Mouse (Mus musculus) midbrain, embryonic 15.5 days (tissue): Measurements from ENCODE around the gene Rims1. TPM values are rescaled to one million over a fixed set of nuclear protein-coding genes. Genes with fewer than 3 reads are reported as not detected.

ENCODE experiments used
- ATAC-seq: fragments of 200-750 bp; cut with Nextera tagmentation; replicated peaks from 2 replicates; pipeline ENCODE4 v1.8.0; 2017; ENCODE audit warnings: moderate TSS enrichment
- H3K27ac ChIP-seq: fragments of 300-500 bp; sonication (generic); 2 replicates; pipeline ENCODE4 v1.5.1; 2015; ENCODE audit warnings: mild to moderate bottlenecking, inconsistent platforms
- H3K27me3 ChIP-seq: fragments of 300-500 bp; sonication (generic); replicated peaks from 2 replicates; pipeline ENCODE4 v1.6.1; 2015; ENCODE audit warnings: inconsistent platforms
- H3K36me3 ChIP-seq: fragments of 300-500 bp; sonication (generic); replicated peaks from 2 replicates; pipeline ENCODE4 v1.6.1; 2015; ENCODE audit warnings: inconsistent platforms
- H3K4me1 ChIP-seq: fragments of 300-500 bp; sonication (generic); 2 replicates; pipeline ENCODE4 v1.6.1; 2015; ENCODE audit warnings: inconsistent platforms
- H3K4me2 ChIP-seq: fragments of 300-500 bp; sonication (generic); 2 replicates; pipeline ENCODE4 v1.6.1; 2015; ENCODE audit warnings: inconsistent platforms, mild to moderate bottlenecking, moderate library complexity
- H3K4me3 ChIP-seq: fragments of 300-500 bp; sonication (generic); 2 replicates; pipeline ENCODE4 v1.5.1; 2015; ENCODE audit warnings: mild to moderate bottlenecking, inconsistent platforms
- H3K9ac ChIP-seq: fragments of 300-500 bp; sonication (generic); 2 replicates; pipeline ENCODE4 v1.6.1; 2015; ENCODE audit warnings: mild to moderate bottlenecking, inconsistent platforms
- H3K9me3 ChIP-seq: fragments of 300-500 bp; sonication (generic); 2 replicates; pipeline ENCODE4 v1.6.1; 2016; ENCODE audit warnings: inconsistent platforms
- WGBS: fragments of 180-500 bp; shearing (Covaris S2); methylation state at CpG from one replicate; pipeline ENCODE4 v1.1.7; 2015; ENCODE audit warnings: mixed read lengths; 5-methylcytosine and 5-hydroxymethylcytosine counted together
- polyA plus RNA-seq: library from polyadenylated mRNA; unstranded; fragments of >200 nt; fragmentation: Nextera tagmentation; extraction: Ambion mirVana; gene quantifications from 2 replicates; pipeline ENCODE4 v1.2.1, GENCODE M21; 2015

Gene Rims1
- polyA plus RNA-seq, 1 experiment from 2014 or later = 20.1 TPM

DNA sequence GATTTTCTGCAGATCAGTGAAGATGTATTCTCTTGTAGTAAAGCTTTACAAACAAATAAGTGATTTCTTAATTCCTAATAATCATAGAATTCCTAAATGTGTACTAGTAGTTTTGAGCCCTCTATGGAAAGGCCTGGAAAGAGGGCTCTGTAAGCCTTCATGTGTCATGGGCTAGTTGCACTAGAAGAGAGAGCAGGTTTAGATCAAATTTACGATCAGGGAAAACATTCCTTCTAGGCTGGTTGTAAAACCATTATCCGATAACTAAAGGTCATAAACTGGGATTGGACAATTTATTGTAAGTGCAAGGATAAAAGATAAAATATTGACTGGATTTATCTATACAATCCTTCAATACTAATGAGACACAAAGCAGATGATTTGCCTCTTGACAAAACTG is 512.5 kb downstream of the Rims1 start:
- Histone ChIP-seq H3K4me2 (no peak overlapping the region), H3K4me3 (no peak overlapping the region), H3K9ac (no peak overlapping the region), H3K4me1 (0 out of 2 replicates have a peak, but pooled peaks cover 2% of the 10 kb centered on the region), H3K9me3 (no peaks in the 10 kb centered on the region), H3K36me3 (no peaks in the 10 kb centered on the region), H3K27ac (no peak overlapping the region), H3K27me3 (no peaks in the 10 kb centered on the region)
- 76% methylated on average over 2 of the region's 2 CpGs for WGBS
- no peak for ATAC-seq

- Histone ChIP-seq H3K4me3 (no peak overlapping the region), H3K4me1 (no peaks in the 10 kb centered on the region), H3K27ac (no peak overlapping the region), H3K9ac (no peak overlapping the region), H3K9me3 (no peaks in the 10 kb centered on the region), H3K4me2 (no peak overlapping the region), H3K27me3 (no peaks in the 10 kb centered on the region), H3K36me3 (no peaks in the 10 kb centered on the region)
- WGBS = 39% methylated on average over 2 of the region's 2 CpGs
- 0 out of 2 replicates have a peak, but pooled peaks have one; percentile 60 for ATAC-seq
Observed at GRCm38 (mm10) chr1:22286807-22287206, 519.0 kb downstream of the Rims1 start.

- no peak for ATAC-seq
- Histone ChIP-seq H3K36me3 (no peaks in the 10 kb centered on the region), H3K9me3 (no peaks in the 10 kb centered on the region), H3K9ac (no peak overlapping the region), H3K4me2 (no peak overlapping the region), H3K27ac (no peak overlapping the region), H3K4me1 (no peaks in the 10 kb centered on the region), H3K4me3 (no peak overlapping the region), H3K27me3 (no peaks in the 10 kb centered on the region)
- WGBS = 97% methylated on average over 1 of the region's 1 CpGs
Observed at GRCm38 (mm10) chr1:22279954-22280353, 525.8 kb downstream of the Rims1 start.

DNA sequence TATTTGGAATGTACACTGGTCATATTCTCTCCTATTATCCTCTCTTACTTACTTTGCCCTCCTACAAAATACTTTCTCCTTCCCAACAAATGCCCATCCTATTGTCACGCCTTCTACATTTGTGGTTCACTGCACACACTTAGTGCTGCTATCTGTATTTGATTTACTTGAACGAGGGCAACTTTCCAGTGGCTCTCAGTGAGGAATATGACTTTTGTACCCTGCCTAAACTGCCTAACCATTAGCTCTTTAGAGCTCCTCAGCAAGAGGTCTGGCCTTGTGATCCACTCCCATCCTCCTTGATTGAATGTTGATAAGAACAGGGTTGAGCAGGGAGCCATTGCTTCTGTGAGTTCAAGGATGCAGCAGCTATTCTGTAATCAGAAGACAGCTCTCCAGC is 531.7 kb downstream of the Rims1 start:
- no peak for ATAC-seq
- no peak overlapping the region for H3K9ac ChIP-seq
- H3K27me3 ChIP-seq = no peaks in the 10 kb centered on the region
- H3K4me1 ChIP-seq = no peaks in the 10 kb centered on the region
- no peak overlapping the region for H3K4me2 ChIP-seq
- no peak overlapping the region for H3K4me3 ChIP-seq
- H3K27ac ChIP-seq = no peak overlapping the region
- no peaks in the 10 kb centered on the region for H3K36me3 ChIP-seq
- no peaks in the 10 kb centered on the region for H3K9me3 ChIP-seq
- WGBS = 59% methylated on average over 2 of the region's 2 CpGs

- H3K4me2 ChIP-seq = no peak overlapping the region
- no peak overlapping the region for H3K9ac ChIP-seq
- no peak overlapping the region for H3K27ac ChIP-seq
- WGBS = 64% methylated on average over 5 of the region's 5 CpGs
- peaks cover 11% of the 10 kb centered on the region; the same call in 1 of the 2 replicates for H3K4me1 ChIP-seq
- H3K4me3 ChIP-seq = no peak overlapping the region
- H3K36me3 ChIP-seq = no peaks in the 10 kb centered on the region
- H3K27me3 ChIP-seq = no peaks in the 10 kb centered on the region
- no peaks in the 10 kb centered on the region for H3K9me3 ChIP-seq
- no peak for ATAC-seq
Observed at GRCm38 (mm10) chr1:22270131-22270530, 535.7 kb downstream of the Rims1 start.

- no peak overlapping the region for H3K9ac ChIP-seq
- peaks cover 11% of the 10 kb centered on the region; the same call in 1 of the 2 replicates for H3K4me1 ChIP-seq
- 38% methylated on average over 15 of the region's 15 CpGs for WGBS
- no peaks in the 10 kb centered on the region for H3K9me3 ChIP-seq
- H3K4me2 ChIP-seq = no peak overlapping the region
- ATAC-seq = peak; percentile 78
- no peak overlapping the region for H3K4me3 ChIP-seq
- H3K27ac ChIP-seq = no peak overlapping the region
- H3K27me3 ChIP-seq = no peaks in the 10 kb centered on the region
- H3K36me3 ChIP-seq = no peaks in the 10 kb centered on the region
Observed at GRCm38 (mm10) chr1:22268581-22269359, 537.0 kb downstream of the Rims1 start.

- no peak overlapping the region for H3K27ac ChIP-seq
- no peaks in the 10 kb centered on the region for H3K27me3 ChIP-seq
- no peaks in the 10 kb centered on the region for H3K9me3 ChIP-seq
- no peak overlapping the region for H3K4me3 ChIP-seq
- H3K36me3 ChIP-seq = no peaks in the 10 kb centered on the region
- no peak overlapping the region for H3K9ac ChIP-seq
- H3K4me2 ChIP-seq = peak overlapping the region; percentile 14; the same call in 1 of the 2 replicates
- H3K4me1 ChIP-seq = peaks cover 11% of the 10 kb centered on the region; the same call in 1 of the 2 replicates
- 23% methylated on average over 10 of the region's 10 CpGs for WGBS
- ATAC-seq = peak; percentile 90
Observed at GRCm38 (mm10) chr1:22266491-22266890, 539.3 kb downstream of the Rims1 start.

- Histone ChIP-seq H3K4me1 (peaks cover 11% of the 10 kb centered on the region; the same call in 1 of the 2 replicates), H3K9ac (no peak overlapping the region), H3K36me3 (no peaks in the 10 kb centered on the region), H3K27ac (no peak overlapping the region), H3K27me3 (no peaks in the 10 kb centered on the region), H3K4me3 (no peak overlapping the region), H3K9me3 (no peaks in the 10 kb centered on the region), H3K4me2 (no peak overlapping the region)
- WGBS = 66% methylated on average over 3 of the region's 3 CpGs
- ATAC-seq = no peak
Observed at GRCm38 (mm10) chr1:22265528-22265927, 540.3 kb downstream of the Rims1 start.

DNA sequence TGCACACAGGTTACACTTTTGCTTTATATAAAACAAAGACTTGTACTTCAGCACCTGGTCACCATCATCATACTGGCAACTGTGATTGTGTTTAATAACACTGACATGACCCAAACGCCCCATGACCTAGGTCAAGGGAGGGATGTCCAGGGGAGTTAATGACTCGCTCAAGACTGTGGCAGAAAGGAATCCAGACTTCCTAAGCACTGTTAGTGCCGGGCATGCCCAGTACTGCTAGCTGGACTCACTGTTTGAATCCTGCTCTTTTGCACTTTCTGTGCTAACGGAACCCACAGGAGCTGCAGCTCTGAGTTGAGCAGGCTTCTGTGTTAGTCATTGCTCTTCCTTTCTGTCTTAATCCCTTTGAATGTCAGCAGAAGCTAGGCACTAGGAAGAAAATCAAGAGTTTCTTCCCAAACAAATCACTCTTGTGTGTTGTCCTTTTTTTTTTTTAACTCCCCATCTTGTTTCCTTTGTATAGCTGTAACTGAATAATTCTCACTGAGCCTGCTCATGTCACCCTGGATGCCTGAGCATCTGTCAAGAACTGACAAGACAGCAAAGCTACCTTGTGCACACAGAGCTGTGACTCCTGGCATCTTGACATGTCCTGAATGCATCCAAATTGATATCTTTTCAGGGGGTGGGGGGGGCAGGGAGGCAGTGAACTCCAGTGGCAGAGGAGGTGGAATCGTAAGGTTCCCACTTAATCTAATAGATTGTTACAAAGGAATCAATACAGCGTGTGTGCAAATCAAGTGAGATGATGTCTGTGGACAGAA is 543.4 kb downstream of the Rims1 start:
- WGBS = 67% methylated on average over 6 of the region's 6 CpGs
- peaks cover 11% of the 10 kb centered on the region; the same call in 1 of the 2 replicates for H3K4me1 ChIP-seq

DNA sequence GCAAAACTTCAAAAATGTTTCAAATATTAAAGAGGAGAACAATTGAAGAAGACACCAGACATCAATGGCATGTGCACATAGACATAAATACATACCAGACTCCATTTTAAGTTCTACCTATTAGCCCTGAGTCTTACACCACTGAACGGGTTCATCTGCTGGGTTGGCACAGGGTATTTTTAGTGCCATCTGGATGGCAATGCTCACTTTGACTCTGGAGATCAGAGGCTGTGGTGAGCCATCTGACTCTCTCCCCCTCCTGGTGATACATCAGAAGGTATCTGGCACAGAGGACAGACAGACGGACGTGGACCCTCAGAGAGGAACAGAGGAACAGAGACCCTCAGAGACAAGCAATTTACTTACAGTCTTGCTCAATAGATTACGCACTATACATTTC is 544.1 kb downstream of the Rims1 start:
- Histone ChIP-seq H3K9ac (no peak overlapping the region), H3K27ac (no peak overlapping the region), H3K9me3 (no peaks in the 10 kb centered on the region), H3K4me1 (peaks cover 6% of the 10 kb centered on the region; the same call in 1 of the 2 replicates), H3K4me2 (no peak overlapping the region), H3K4me3 (no peak overlapping the region), H3K27me3 (no peaks in the 10 kb centered on the region), H3K36me3 (no peaks in the 10 kb centered on the region)
- 93% methylated on average over 4 of the region's 4 CpGs for WGBS
- no peak for ATAC-seq

More for the DNA sequence above, 543.4 kb downstream of the Rims1 start:
- Histone ChIP-seq H3K36me3 (no peaks in the 10 kb centered on the region), H3K4me2 (no peak overlapping the region), H3K4me3 (no peak overlapping the region), H3K27ac (no peak overlapping the region), H3K27me3 (no peaks in the 10 kb centered on the region), H3K9ac (no peak overlapping the region), H3K9me3 (no peaks in the 10 kb centered on the region)
- ATAC-seq = no peak

- H3K36me3 ChIP-seq = no peaks in the 10 kb centered on the region
Observed at GRCm38 (mm10) chr1:22260291-22260690, 545.5 kb downstream of the Rims1 start.

GRCm38 (mm10) chr1:22258356-22258755 is 547.4 kb downstream of the Rims1 start:
- no peaks in the 10 kb centered on the region for H3K4me1 ChIP-seq
- H3K9ac ChIP-seq = no peak overlapping the region
- no peak overlapping the region for H3K4me3 ChIP-seq
- no peaks in the 10 kb centered on the region for H3K9me3 ChIP-seq
- ATAC-seq = no peak
- WGBS = 85% methylated on average over 4 of the region's 4 CpGs
- no peak overlapping the region for H3K4me2 ChIP-seq
- H3K27ac ChIP-seq = no peak overlapping the region
- no peaks in the 10 kb centered on the region for H3K36me3 ChIP-seq
- no peaks in the 10 kb centered on the region for H3K27me3 ChIP-seq

More at GRCm38 (mm10) chr1:22260291-22260690, 545.5 kb downstream of the Rims1 start:
- WGBS = 90% methylated on average over 2 of the region's 2 CpGs
- no peak overlapping the region for H3K4me2 ChIP-seq
- no peaks in the 10 kb centered on the region for H3K27me3 ChIP-seq
- H3K9ac ChIP-seq = no peak overlapping the region
- H3K9me3 ChIP-seq = no peaks in the 10 kb centered on the region
- no peaks in the 10 kb centered on the region for H3K4me1 ChIP-seq
- no peak overlapping the region for H3K4me3 ChIP-seq
- no peak for ATAC-seq
- H3K27ac ChIP-seq = no peak overlapping the region
